Mouse (Mus musculus): ENCODE measurements at regions not wholly inside any gene's neighbourhood (a gene's known extent, or its start where the extent isn't known, plus 50 kb on each side); places are given as distances from the start of the nearest gene placed in this dataset.
"Not testable (repeated sequence)": the region's sequence is repeated elsewhere in the genome, so short reads cannot be mapped to it uniquely, and the experiment has no call there.

GRCm38 (mm10) chr10:118953440-118953839 lies 83.4 kb upstream of the Dyrk2 start:
- H3K27ac ChIP-seq (ENCODE audit: low read depth, low read length): no peak overlapping the region
- ATAC-seq (ENCODE audit: low read depth): no peak

DNA sequence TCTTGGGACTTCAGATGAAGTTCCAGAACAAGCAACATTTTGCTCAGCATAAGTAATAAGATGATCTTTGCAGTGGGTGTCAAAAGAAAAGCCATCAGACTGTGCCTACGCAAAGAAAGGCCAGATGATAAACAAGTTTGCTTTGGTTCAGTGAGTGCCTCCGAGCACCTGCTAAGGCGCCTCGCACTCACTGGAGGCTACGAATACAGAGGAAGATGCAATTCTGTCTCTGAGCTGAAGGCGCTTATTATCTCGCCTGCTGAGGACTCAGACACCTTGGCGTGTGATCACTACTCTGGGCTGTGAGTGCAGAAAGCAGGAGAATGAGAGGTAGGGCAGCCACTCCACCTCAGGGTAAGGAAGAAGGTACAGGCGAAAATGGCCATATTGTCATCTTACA lies 82.7 kb upstream of the Dyrk2 start:
- WGBS: 84% methylated on average over 9 of the region's 9 CpGs
- Histone ChIP-seq H3K36me3 (ENCODE audit: control insufficient read depth, insufficient read depth, low read length) (no peaks in the 10 kb centered on the region), H3K9ac (replicated peaks; ENCODE audit: low read depth, low read length) (no peak overlapping the region), H3K9me3 (ENCODE audit: control insufficient read depth, low read length) (no peaks in the 10 kb centered on the region), H3K4me2 (ENCODE audit: low read depth, low read length) (no peak overlapping the region), H3K4me1 (ENCODE audit: control insufficient read depth, insufficient read depth, low read length) (no peaks in the 10 kb centered on the region), H3K4me3 (ENCODE audit: low read depth, low read length) (no peak overlapping the region), H3K27me3 (ENCODE audit: control insufficient read depth, insufficient read depth, low read length) (no peaks in the 10 kb centered on the region), H3K27ac (ENCODE audit: low read depth, low read length) (no peak overlapping the region)
- ATAC-seq (ENCODE audit: low read depth): no peak

More at GRCm38 (mm10) chr10:118953440-118953839, 83.4 kb upstream of the Dyrk2 start:
- Histone ChIP-seq H3K4me1 (ENCODE audit: control insufficient read depth, insufficient read depth, low read length) (no peaks in the 10 kb centered on the region), H3K4me3 (ENCODE audit: low read depth, low read length) (no peak overlapping the region), H3K36me3 (ENCODE audit: control insufficient read depth, insufficient read depth, low read length) (no peaks in the 10 kb centered on the region), H3K9me3 (ENCODE audit: control insufficient read depth, low read length) (no peaks in the 10 kb centered on the region), H3K27me3 (ENCODE audit: control insufficient read depth, insufficient read depth, low read length) (no peaks in the 10 kb centered on the region), H3K4me2 (ENCODE audit: low read depth, low read length) (no peak overlapping the region), H3K9ac (replicated peaks; ENCODE audit: low read depth, low read length) (no peak overlapping the region)
- 95% methylated on average over 6 of the region's 6 CpGs for WGBS

DNA sequence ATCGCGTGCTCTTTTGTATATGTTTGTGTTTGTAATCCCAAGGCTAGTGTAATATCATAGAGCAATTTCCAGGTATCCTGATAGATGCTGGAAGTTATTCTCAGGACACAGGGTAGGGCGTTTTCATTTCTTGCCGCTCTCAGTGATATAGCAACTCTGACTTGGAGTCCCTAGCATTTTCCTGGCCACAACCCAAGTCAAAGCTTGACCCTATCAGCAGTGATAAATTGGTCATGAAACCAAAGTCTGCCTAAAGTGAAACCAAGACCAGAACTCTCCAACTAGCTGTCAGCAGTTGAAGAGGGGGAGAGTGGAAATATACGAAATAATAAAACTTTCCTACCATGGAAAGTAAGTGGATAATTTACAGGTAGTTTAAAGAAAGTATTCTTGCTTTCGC lies 77.7 kb upstream of the Dyrk2 start:
- Histone ChIP-seq H3K9me3 (ENCODE audit: control insufficient read depth, low read length) (no peaks in the 10 kb centered on the region), H3K4me1 (ENCODE audit: control insufficient read depth, insufficient read depth, low read length) (no peaks in the 10 kb centered on the region), H3K27ac (ENCODE audit: low read depth, low read length) (no peak overlapping the region), H3K27me3 (ENCODE audit: control insufficient read depth, insufficient read depth, low read length) (no peaks in the 10 kb centered on the region), H3K36me3 (ENCODE audit: control insufficient read depth, insufficient read depth, low read length) (no peaks in the 10 kb centered on the region), H3K4me3 (ENCODE audit: low read depth, low read length) (no peak overlapping the region), H3K4me2 (ENCODE audit: low read depth, low read length) (no peak overlapping the region), H3K9ac (replicated peaks; ENCODE audit: low read depth, low read length) (no peak overlapping the region)
- ATAC-seq (ENCODE audit: low read depth): no peak
- 89% methylated on average over 6 of the region's 6 CpGs for WGBS

- no peak overlapping the region for H3K4me3 ChIP-seq (ENCODE audit: low read depth, low read length)
These were observed 77.1 kb upstream of the Dyrk2 start for GRCm38 (mm10) chr10:118947016-118947674.

GRCm38 (mm10) chr10:118927316-118927715 lies 57.3 kb upstream of the Dyrk2 start:
- 90% methylated on average over 12 of the region's 12 CpGs for WGBS
- no peak for ATAC-seq (ENCODE audit: low read depth)

More at GRCm38 (mm10) chr10:118947016-118947674, 77.1 kb upstream of the Dyrk2 start:
- H3K27ac ChIP-seq (ENCODE audit: low read depth, low read length): no peak overlapping the region
- no peak overlapping the region for H3K4me2 ChIP-seq (ENCODE audit: low read depth, low read length)
- WGBS: 82% methylated on average over 9 of the region's 9 CpGs
- no peaks in the 10 kb centered on the region for H3K36me3 ChIP-seq (ENCODE audit: control insufficient read depth, insufficient read depth, low read length)
- H3K9me3 ChIP-seq (ENCODE audit: control insufficient read depth, low read length): no peaks in the 10 kb centered on the region
- H3K27me3 ChIP-seq (ENCODE audit: control insufficient read depth, insufficient read depth, low read length): no peaks in the 10 kb centered on the region
- no peak overlapping the region for H3K9ac ChIP-seq (replicated peaks; ENCODE audit: low read depth, low read length)
- ATAC-seq (ENCODE audit: low read depth): no peak
- H3K4me1 ChIP-seq (ENCODE audit: control insufficient read depth, insufficient read depth, low read length): no peaks in the 10 kb centered on the region

GRCm38 (mm10) chr10:118923473-118924185 lies 53.6 kb upstream of the Dyrk2 start:
- 70% methylated on average over 15 of the region's 15 CpGs for WGBS
- no peaks in the 10 kb centered on the region for H3K4me1 ChIP-seq (ENCODE audit: control insufficient read depth, insufficient read depth, low read length)
- no peak overlapping the region for H3K27ac ChIP-seq (ENCODE audit: low read depth, low read length)
- H3K9me3 ChIP-seq (ENCODE audit: control insufficient read depth, low read length): no peaks in the 10 kb centered on the region
- H3K4me3 ChIP-seq (ENCODE audit: low read depth, low read length): no peak overlapping the region
- no peaks in the 10 kb centered on the region for H3K36me3 ChIP-seq (ENCODE audit: control insufficient read depth, insufficient read depth, low read length)
- H3K4me2 ChIP-seq (ENCODE audit: low read depth, low read length): no peak overlapping the region
- ATAC-seq (ENCODE audit: low read depth): no peak
- no peak overlapping the region for H3K9ac ChIP-seq (replicated peaks; ENCODE audit: low read depth, low read length)
- no peaks in the 10 kb centered on the region for H3K27me3 ChIP-seq (ENCODE audit: control insufficient read depth, insufficient read depth, low read length)

More at GRCm38 (mm10) chr10:118927316-118927715, 57.3 kb upstream of the Dyrk2 start:
- H3K4me2 ChIP-seq (ENCODE audit: low read depth, low read length): no peak overlapping the region
- no peaks in the 10 kb centered on the region for H3K27me3 ChIP-seq (ENCODE audit: control insufficient read depth, insufficient read depth, low read length)
- no peak overlapping the region for H3K27ac ChIP-seq (ENCODE audit: low read depth, low read length)
- no peaks in the 10 kb centered on the region for H3K9me3 ChIP-seq (ENCODE audit: control insufficient read depth, low read length)
- H3K9ac ChIP-seq (replicated peaks; ENCODE audit: low read depth, low read length): no peak overlapping the region
- H3K4me3 ChIP-seq (ENCODE audit: low read depth, low read length): no peak overlapping the region
- H3K4me1 ChIP-seq (ENCODE audit: control insufficient read depth, insufficient read depth, low read length): no peaks in the 10 kb centered on the region
- no peaks in the 10 kb centered on the region for H3K36me3 ChIP-seq (ENCODE audit: control insufficient read depth, insufficient read depth, low read length)

DNA sequence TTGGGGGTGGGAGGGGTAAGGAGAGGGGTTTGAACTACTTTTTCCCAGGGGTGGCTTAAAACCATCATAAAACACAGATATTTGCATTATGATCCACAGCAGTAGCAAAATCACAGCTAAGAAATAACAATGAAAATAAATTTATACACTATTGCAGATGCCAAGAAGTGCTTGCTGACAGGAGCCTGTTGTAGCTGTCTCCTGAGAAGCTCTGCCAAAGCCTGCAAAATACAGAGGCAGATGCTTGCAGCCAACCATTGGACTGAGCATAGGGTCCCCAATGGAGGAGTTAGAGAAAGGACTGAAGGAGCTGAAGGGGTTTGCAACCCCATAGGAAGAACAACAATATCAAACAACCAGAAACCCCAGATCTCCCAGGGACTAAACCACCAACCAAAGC lies 52.1 kb upstream of the Dyrk2 start:
- H3K9me3 ChIP-seq (ENCODE audit: control insufficient read depth, low read length); ATAC-seq (ENCODE audit: low read depth); H3K4me2 ChIP-seq (ENCODE audit: low read depth, low read length); H3K36me3 ChIP-seq (ENCODE audit: control insufficient read depth, insufficient read depth, low read length); H3K27ac ChIP-seq (ENCODE audit: low read depth, low read length); H3K4me3 ChIP-seq (ENCODE audit: low read depth, low read length); H3K4me1 ChIP-seq (ENCODE audit: control insufficient read depth, insufficient read depth, low read length); H3K27me3 ChIP-seq (ENCODE audit: control insufficient read depth, insufficient read depth, low read length); H3K9ac ChIP-seq (replicated peaks; ENCODE audit: low read depth, low read length): not testable (repeated sequence)

Measured in neural tube, embryonic 14.5 days (tissue).